ENCODE assay signal across 29 mouse cellular contexts in the genomic region with DNA sequence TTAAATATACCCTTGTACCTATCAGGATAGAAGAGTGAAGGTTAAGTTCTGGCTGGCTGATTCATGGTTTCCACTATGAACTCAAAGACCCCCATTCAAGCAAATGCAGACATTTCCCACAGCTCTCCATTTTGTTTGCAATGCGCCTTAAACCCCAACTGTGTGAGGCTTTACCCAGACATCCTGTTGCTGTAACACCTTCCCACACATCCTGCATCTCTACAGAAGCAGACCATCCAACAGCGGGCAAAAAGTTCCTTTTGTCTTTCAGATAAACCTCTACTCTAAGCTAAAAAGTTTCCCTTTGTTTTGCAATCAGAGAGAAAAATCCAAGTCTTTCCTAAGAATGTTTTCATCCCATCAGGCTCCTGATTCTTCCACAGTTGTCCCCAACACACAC. TPM values are rescaled to one million over a fixed set of nuclear protein-coding genes. Genes with fewer than 3 reads are reported as not detected.
DNase-seq lines count a peak whose midpoint lies in the region; ATAC-seq lines count a peak whose summit lies in the region.
"Had no signal": no experiment of that assay in that cellular context is flagged by ENCODE, and none has a peak within 500 bp of the region (broad histone marks: within the 10 kb centered on the region; RNA-seq: fewer than 3 reads in every experiment).

No protein-coding gene starts in this region.

- no peak overlapping the region for H3K27ac ChIP-seq in forebrain, embryonic 15.5 days (replicated peaks)
- H3K27ac ChIP-seq: kidney, postnatal 0 days; left cerebral cortex, adult 2 months; limb, embryonic 10.5 days; liver, embryonic 15.5 days; lung, embryonic 15.5 days; midbrain, embryonic 15.5 days had no signal

- no peaks in the 10 kb centered on the region for H3K27me3 ChIP-seq in forebrain, embryonic 15.5 days
- H3K27me3 ChIP-seq: liver, embryonic 15.5 days; lung, embryonic 15.5 days; midbrain, embryonic 15.5 days had no signal

- no peak overlapping the region for H3K9ac ChIP-seq in forebrain, embryonic 15.5 days (replicated peaks)
- H3K9ac ChIP-seq: liver, embryonic 15.5 days; lung, embryonic 15.5 days; midbrain, embryonic 15.5 days had no signal

- 55% methylated on average over 2 of the region's 2 CpGs for WGBS in forebrain, embryonic 15.5 days

- no peaks in the 10 kb centered on the region for H3K36me3 ChIP-seq in forebrain, embryonic 15.5 days
- H3K36me3 ChIP-seq: limb, embryonic 10.5 days; liver, embryonic 15.5 days; lung, embryonic 15.5 days; midbrain, embryonic 15.5 days had no signal

- H3K9me3 ChIP-seq in forebrain, embryonic 15.5 days, result no peaks in the 10 kb centered on the region
- H3K9me3 ChIP-seq: limb, embryonic 10.5 days; liver, embryonic 15.5 days; lung, embryonic 15.5 days; midbrain, embryonic 15.5 days had no signal

- peak; percentile 65 for DNase-seq in CD4-positive, CD25-positive, alpha-beta regulatory T cell, adult 2 months (ENCODE audit: low read depth, low spot score)
- peak; percentile 25 for DNase-seq in R1 (ENCODE audit: low read depth, low spot score)
- peak; percentile 66 for DNase-seq in thymus, postnatal 14 days
- DNase-seq in ovary, adult 18-20 months (ENCODE audit: low spot score), result no peak
- no peak for DNase-seq in layer of hippocampus, postnatal 25 days (ENCODE audit: extremely low spot score in 1 of 2, low spot score in 1 of 2)
- DNase-seq: adrenal gland, postnatal 14 days; cerebellum, adult 2 months; gastrocnemius, postnatal 10 days; heart, adult 11 months; kidney, adult 18-20 months; layer of hippocampus, adult 9-11 months; liver; lung, postnatal 36 days had no signal

- H3K4me1 ChIP-seq in forebrain, embryonic 15.5 days, result no peaks in the 10 kb centered on the region
- H3K4me1 ChIP-seq: limb, embryonic 10.5 days; liver, embryonic 15.5 days; lung, embryonic 15.5 days; midbrain, embryonic 15.5 days had no signal

- no peak overlapping the region for H3K4me3 ChIP-seq in forebrain, embryonic 15.5 days
- H3K4me3 ChIP-seq: left cerebral cortex, adult 2 months; limb, embryonic 10.5 days; liver, embryonic 15.5 days; lung, embryonic 15.5 days; midbrain, embryonic 15.5 days; myocyte had no signal

- peak; percentile 84 for ATAC-seq in inflammation-experienced regulatory T-cells, adult 6 months
- no peak for ATAC-seq in forebrain, embryonic 15.5 days (replicated peaks)
- ATAC-seq: forebrain, embryonic 14.5 days; hindbrain, embryonic 16.5 days; midbrain, embryonic 15.5 days; Patski had no signal

- H3K4me2 ChIP-seq in forebrain, embryonic 15.5 days (replicated peaks), result no peak overlapping the region
- H3K4me2 ChIP-seq: heart, embryonic 11.5 days; liver, embryonic 15.5 days; lung, embryonic 15.5 days; midbrain, embryonic 15.5 days had no signal

RNA-seq across cellular contexts. Expression of a gene that starts 49.8 kb away (rescaled TPM):
- under 1 TPM in 2 of 3 experiments, not detected in 1; 0.47 to 0.63 TPM for polyA plus RNA-seq in inflammation-experienced regulatory T-cells, adult 6 months (2017; shearing (Covaris generic))
- 0.49 and 0.51 TPM in 2 replicates for polyA plus RNA-seq in forebrain, embryonic 15.5 days (2015; fragmentation: Nextera tagmentation; extraction: Ambion mirVana)
- total RNA-seq in layer of hippocampus, postnatal 25 days (2021), result 1 to 10 TPM in 1 of 2 experiments, under 1 TPM in 1; 0.75 to 1.0 TPM
- polyA plus RNA-seq: C2C12, myocyte had no signal

RNA-seq across cellular contexts. Expression of a gene that starts 50.2 kb away (rescaled TPM):
- polyA plus RNA-seq in inflammation-experienced regulatory T-cells, adult 6 months (2017; shearing (Covaris generic)), result under 1 TPM in 1 of 3 experiments, not detected in 2; 0.31 TPM
- polyA plus RNA-seq in forebrain, embryonic 15.5 days (2015; fragmentation: Nextera tagmentation; extraction: Ambion mirVana), result 0.43 and 1.2 TPM in 2 replicates
- 1 to 10 TPM; 1.2 to 1.4 TPM for total RNA-seq in layer of hippocampus, postnatal 25 days (2021)
- total RNA-seq: hematopoietic stem cell, adult 5-6 weeks had no signal
- polyA plus RNA-seq: C2C12; large intestine, adult 2 months; myocyte; Patski had no signal

Comparison
In these comparisons a context has a peak if more than half of its experiments do, and no peak if none do; other contexts are left out.
1. DNase-seq: peak in CD4-positive, CD25-positive, alpha-beta regulatory T cell, adult 2 months (single experiment), R1 (single experiment) and thymus, postnatal 14 days (single experiment); none in ovary, adult 18-20 months (single experiment) and layer of hippocampus, postnatal 25 days (0 of 2).